Mouse (Mus musculus) forebrain, embryonic 12.5 days (tissue): ENCODE data around the gene Mief1. TPM values are rescaled to one million over a fixed set of nuclear protein-coding genes. Genes with fewer than 3 reads are reported as not detected.

Source experiments
- ATAC-seq: fragments of 200-750 bp; cut with Nextera tagmentation; 2 replicates; pipeline ENCODE4 v1.8.0; 2017; ENCODE audit warnings: moderate TSS enrichment; ENCODE audit not compliant: low FRiP score
- H3K27ac ChIP-seq: fragments of 300-500 bp; sonication (generic); 2 replicates; pipeline ENCODE4 v1.5.1; 2016; ENCODE audit warnings: mild to moderate bottlenecking
- H3K27me3 ChIP-seq: fragments of 300-500 bp; sonication (generic); 2 replicates; pipeline ENCODE4 v1.6.1; 2016; ENCODE audit warnings: mild to moderate bottlenecking
- H3K36me3 ChIP-seq: fragments of 300-500 bp; sonication (generic); replicated peaks from 2 replicates; pipeline ENCODE4 v1.6.1; 2016; ENCODE audit warnings: mild to moderate bottlenecking
- H3K4me1 ChIP-seq: fragments of 300-500 bp; sonication (generic); 2 replicates; pipeline ENCODE4 v1.6.1; 2016
- H3K4me2 ChIP-seq: fragments of 300-500 bp; sonication (generic); 2 replicates; pipeline ENCODE4 v1.6.1; 2016; ENCODE audit warnings: mild to moderate bottlenecking, moderate library complexity
- H3K4me3 ChIP-seq: fragments of 300-500 bp; sonication (generic); replicated peaks from 2 replicates; pipeline ENCODE4 v1.5.1; 2016; ENCODE audit warnings: mild to moderate bottlenecking
- H3K9ac ChIP-seq: fragments of 300-500 bp; sonication (generic); 2 replicates; pipeline ENCODE4 v1.6.1; 2016; ENCODE audit warnings: mild to moderate bottlenecking
- H3K9me3 ChIP-seq: fragments of 300-500 bp; sonication (generic); 2 replicates; pipeline ENCODE4 v1.6.1; 2016
- WGBS: fragments of 180-500 bp; shearing (Covaris S2); methylation state at CpG from one replicate; pipeline ENCODE4 v1.1.7; 2016; 5-methylcytosine and 5-hydroxymethylcytosine counted together
- polyA plus RNA-seq: library from polyadenylated mRNA; unstranded; fragments of >200 nt; fragmentation: Nextera tagmentation; extraction: Ambion mirVana; gene quantifications from 2 replicates; pipeline ENCODE4 v1.2.1, GENCODE M21; 2016

The Mief1 gene
- polyA plus RNA-seq, 1 experiment from 2014 or later, result 38.6 TPM

- Histone ChIP-seq H3K27ac (no peak overlapping the region), H3K36me3 (no peaks in the 10 kb centered on the region), H3K27me3 (peaks cover 53% of the 10 kb centered on the region), H3K4me3 (no peak overlapping the region), H3K4me2 (no peak overlapping the region), H3K9ac (no peak overlapping the region), H3K9me3 (no peaks in the 10 kb centered on the region), H3K4me1 (peaks cover 13% of the 10 kb centered on the region)
- no peak for ATAC-seq
- WGBS, result 76% methylated on average over 5 of the region's 5 CpGs
Observed at GRCm38 (mm10) chr15:80278121-80278759, 44.4 kb downstream of the Mief1 start.

- WGBS, result 85% methylated on average over 2 of the region's 2 CpGs
- Histone ChIP-seq H3K27ac (no peak overlapping the region), H3K9me3 (no peaks in the 10 kb centered on the region), H3K27me3 (peaks cover 53% of the 10 kb centered on the region), H3K4me2 (no peak overlapping the region), H3K9ac (no peak overlapping the region), H3K36me3 (no peaks in the 10 kb centered on the region), H3K4me1 (peaks cover 13% of the 10 kb centered on the region), H3K4me3 (no peak overlapping the region)
- no peak for ATAC-seq
Observed at GRCm38 (mm10) chr15:80279053-80279452, 45.2 kb downstream of the Mief1 start.

- H3K27ac ChIP-seq, result no peak overlapping the region
- H3K9ac ChIP-seq, result no peak overlapping the region
- whole genome bisulfite sequencing, result 24% methylated on average over 6 of the region's 6 CpGs
- no peaks in the 10 kb centered on the region for H3K36me3 ChIP-seq
- no peak overlapping the region for H3K4me2 ChIP-seq
- peaks cover 13% of the 10 kb centered on the region for H3K4me1 ChIP-seq
- no peak for ATAC-seq
- H3K9me3 ChIP-seq, result no peaks in the 10 kb centered on the region
- H3K27me3 ChIP-seq, result peaks cover 62% of the 10 kb centered on the region
- no peak overlapping the region for H3K4me3 ChIP-seq
Observed at GRCm38 (mm10) chr15:80280646-80281045, 46.8 kb downstream of the Mief1 start.

- Histone ChIP-seq H3K9ac (peak within 1 kb of the TSS; percentile 48), H3K27me3 (peaks cover 93% of the 10 kb centered on the region), H3K36me3 (no peaks in the 10 kb centered on the region), H3K4me3 (peak within 1 kb of the TSS; percentile 51), H3K4me1 (peaks cover 9% of the 10 kb centered on the region), H3K9me3 (no peaks in the 10 kb centered on the region), H3K4me2 (peak within 1 kb of the TSS; percentile 89), H3K27ac (no peak within 1 kb of the TSS)
- 1% methylated on average over 50 of the region's 50 CpGs for WGBS
- peak; percentile 57; the same call in 1 of the 2 replicates for ATAC-seq
Observed at GRCm38 (mm10) chr15:80286851-80287415, 53.1 kb downstream of the Mief1 start, which contains the start of gene Cacna1i. Cacna1i (plus strand) TSS chr15:80287238.

- H3K9ac ChIP-seq, result peak overlapping the region; percentile 48; the same call in 1 of the 2 replicates
- peaks cover 85% of the 10 kb centered on the region for H3K27me3 ChIP-seq
- peak overlapping the region; percentile 89 for H3K4me2 ChIP-seq
- H3K36me3 ChIP-seq, result no peaks in the 10 kb centered on the region
- WGBS, result under 1% methylated on average over 23 of the region's 23 CpGs
- no peak for ATAC-seq
- H3K4me3 ChIP-seq, result peak overlapping the region; percentile 51
- H3K27ac ChIP-seq, result no peak overlapping the region
- no peaks in the 10 kb centered on the region for H3K9me3 ChIP-seq
- peaks cover 9% of the 10 kb centered on the region for H3K4me1 ChIP-seq
Observed at GRCm38 (mm10) chr15:80288036-80288435, 54.2 kb downstream of the Mief1 start.

GRCm38 (mm10) chr15:80289436-80289835 is 55.6 kb downstream of the Mief1 start:
- no peak for ATAC-seq
- H3K36me3 ChIP-seq, result no peaks in the 10 kb centered on the region
- H3K9me3 ChIP-seq, result no peaks in the 10 kb centered on the region
- H3K4me2 ChIP-seq, result no peak overlapping the region; the same call in 1 of the 2 replicates
- H3K27ac ChIP-seq, result no peak overlapping the region
- H3K27me3 ChIP-seq, result peaks cover 72% of the 10 kb centered on the region
- WGBS, result 6% methylated on average over 10 of the region's 10 CpGs
- no peak overlapping the region for H3K9ac ChIP-seq
- peaks cover 9% of the 10 kb centered on the region for H3K4me1 ChIP-seq
- no peak overlapping the region for H3K4me3 ChIP-seq

- H3K9ac ChIP-seq, result no peak overlapping the region
- no peak overlapping the region for H3K4me3 ChIP-seq
- H3K36me3 ChIP-seq, result no peaks in the 10 kb centered on the region
- WGBS, result 92% methylated on average over 1 of the region's 1 CpGs
- no peak for ATAC-seq
- no peak overlapping the region for H3K4me2 ChIP-seq
- H3K9me3 ChIP-seq, result no peaks in the 10 kb centered on the region
- H3K27me3 ChIP-seq, result peaks cover 7% of the 10 kb centered on the region; the same call in 1 of the 2 replicates
- H3K27ac ChIP-seq, result no peak overlapping the region
- no peaks in the 10 kb centered on the region for H3K4me1 ChIP-seq
Observed at GRCm38 (mm10) chr15:80297146-80297545, 63.3 kb downstream of the Mief1 start.

Other genes with a start within 250 kb of the Mief1 start
- 2.1 and 2.3 TPM in 2 replicates for gene Pdgfb, start 219.0 kb upstream of the Mief1 start, polyA plus RNA-seq
- gene Syngr1, start 142.7 kb upstream of the Mief1 start, polyA plus RNA-seq, result 12.1 and 13.9 TPM in 2 replicates
- gene Rpl3, start 142.2 kb upstream of the Mief1 start, polyA plus RNA-seq, result 659 and 694 TPM in 2 replicates
- gene Tab1, start 100.9 kb upstream of the Mief1 start, polyA plus RNA-seq, result 40.5 and 44.0 TPM in 2 replicates
- gene Mgat3, start 60.3 kb upstream of the Mief1 start, polyA plus RNA-seq, result 8.6 and 9.6 TPM in 2 replicates
- gene AC140267.1, start 1.8 kb downstream of the Mief1 start, polyA plus RNA-seq, result not detected in 2 replicates
- gene Atf4, start 21.2 kb downstream of the Mief1 start, polyA plus RNA-seq, result 132 and 142 TPM in 2 replicates
- 57.4 and 65.2 TPM in 2 replicates for gene Rps19bp1, start 30.3 kb downstream of the Mief1 start, polyA plus RNA-seq
- gene Cacna1i, start 53.2 kb downstream of the Mief1 start, polyA plus RNA-seq, result 0.17 and 0.21 TPM in 2 replicates